Mouse (Mus musculus) embryonic fibroblast, embryonic 13.5 days (primary cell): ENCODE results near the gene Tbc1d4. TPM values are rescaled to one million over a fixed set of nuclear protein-coding genes. Genes with fewer than 3 reads are reported as not detected.

Source experiments
- H3K27ac ChIP-seq: 2 replicates; pipeline ENCODE4 v1.5.1; 2012; ENCODE audit warnings: low read length, control low read depth, inconsistent platforms; ENCODE audit not compliant: insufficient read depth
- H3K4me1 ChIP-seq: 2 replicates; pipeline ENCODE4 v1.6.1; 2011; ENCODE audit warnings: low read length; ENCODE audit not compliant: control insufficient read depth, insufficient read depth
- H3K4me3 ChIP-seq: 2 replicates; pipeline ENCODE4 v1.5.1; 2011; ENCODE audit warnings: mild to moderate bottlenecking, control low read depth, low read length; ENCODE audit not compliant: insufficient read depth
- CTCF ChIP-seq: IDR thresholded peaks from 2 replicates; pipeline ENCODE4 v1.5.1; 2011; ENCODE audit warnings: mild to moderate bottlenecking, control low read depth, low read length, moderate library complexity, borderline replicate concordance; ENCODE audit not compliant: insufficient read depth
- POLR2A ChIP-seq: IDR thresholded peaks from 2 replicates; pipeline ENCODE4 v1.6.1; 2011; ENCODE audit warnings: low read depth, mild to moderate bottlenecking, control low read depth, low read length, moderate library complexity
- polyA plus RNA-seq: library from polyadenylated mRNA; stranded (reverse); fragments of >200 nt; gene quantifications from 2 replicates; pipeline ENCODE4 v1.2.4, GENCODE M21; 2011; ENCODE audit warnings: low read depth; ENCODE audit not compliant: missing spikeins, insufficient read length

Gene Tbc1d4
- polyA plus RNA-seq, 1 experiment, result 3.2 TPM

- H3K4me3 ChIP-seq, result no peak overlapping the region
- H3K4me1 ChIP-seq, result peaks cover 2% of the 10 kb centered on the region; the same call in 1 of the 2 replicates
- no peak overlapping the region for H3K27ac ChIP-seq
- TF ChIP-seq POLR2A, result no peak
- no peak for TF ChIP-seq CTCF
Observed at GRCm38 (mm10) chr14:101635765-101636164, 26.8 kb upstream of the Tbc1d4 start.

GRCm38 (mm10) chr14:101630548-101630947 lies 21.6 kb upstream of the Tbc1d4 start:
- H3K4me1 ChIP-seq, result no peaks in the 10 kb centered on the region
- TF ChIP-seq CTCF (no peak), POLR2A (no peak)
- no peak overlapping the region for H3K4me3 ChIP-seq
- H3K27ac ChIP-seq, result no peak overlapping the region

DNA sequence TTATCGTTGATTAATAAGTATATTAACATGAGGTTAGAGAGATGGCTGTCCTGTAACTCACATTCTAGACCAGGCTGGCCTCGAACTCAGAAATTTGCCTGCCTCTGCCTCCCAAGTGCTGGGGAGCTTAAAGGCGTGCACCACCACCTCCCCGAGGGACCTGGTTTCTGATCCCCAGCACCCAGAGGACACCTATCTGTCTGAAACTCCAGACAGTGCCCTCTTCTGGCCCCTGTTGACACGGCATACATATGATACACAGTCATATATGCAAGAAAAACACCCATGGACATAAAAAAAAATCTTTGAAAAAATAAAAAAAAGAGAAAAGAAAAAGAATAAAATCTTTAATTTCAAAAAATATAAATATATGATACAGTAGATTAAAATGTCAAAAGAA lies 8.7 kb upstream of the Tbc1d4 start:
- no peaks in the 10 kb centered on the region for H3K4me1 ChIP-seq
- TF ChIP-seq POLR2A (no peak), CTCF (no peak)
- H3K4me3 ChIP-seq, result no peak overlapping the region
- H3K27ac ChIP-seq, result no peak overlapping the region

DNA sequence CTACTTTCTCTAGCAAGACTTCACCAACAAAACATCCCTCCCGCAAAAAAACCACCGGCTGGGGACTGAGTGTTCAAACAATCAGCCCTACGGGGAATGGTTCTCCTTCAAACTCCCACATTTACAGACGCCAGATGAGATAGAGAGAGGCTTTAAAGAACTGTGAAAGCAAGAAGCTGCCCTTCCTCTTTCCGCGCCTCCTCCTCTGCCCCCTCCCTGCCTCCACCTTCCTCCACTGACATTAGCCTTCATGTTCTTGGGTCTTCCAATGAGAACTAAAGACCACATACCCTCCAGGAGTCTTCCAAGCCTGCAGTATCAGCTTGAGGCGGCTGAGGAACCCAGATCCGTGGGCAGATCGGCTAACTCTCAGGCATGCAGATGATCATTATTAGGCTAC lies 7.2 kb upstream of the Tbc1d4 start:
- no peaks in the 10 kb centered on the region for H3K4me1 ChIP-seq
- no peak overlapping the region for H3K27ac ChIP-seq
- H3K4me3 ChIP-seq, result no peak overlapping the region
- no peak for TF ChIP-seq CTCF
- TF ChIP-seq POLR2A, result no peak

DNA sequence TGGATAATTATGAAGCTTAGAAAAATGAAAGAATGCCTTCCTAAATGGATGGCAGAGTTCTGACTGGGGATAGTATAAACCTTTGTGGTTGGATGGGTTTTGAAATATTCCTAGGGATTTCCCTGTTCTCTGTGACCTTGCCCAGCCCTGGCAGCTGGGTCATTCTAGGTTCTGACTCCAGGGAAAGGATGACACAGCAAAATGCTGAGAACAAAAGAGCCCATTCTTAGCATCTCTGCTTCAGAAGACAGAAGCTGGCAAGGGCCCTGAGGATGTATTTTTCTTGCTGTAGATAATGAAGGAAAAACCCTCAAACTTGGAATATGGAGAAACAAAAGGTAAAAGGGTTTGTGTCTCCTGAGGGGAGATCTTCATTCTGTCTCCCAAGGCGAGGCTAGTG lies 4.2 kb upstream of the Tbc1d4 start:
- Histone ChIP-seq H3K4me1 (no peaks in the 10 kb centered on the region), H3K4me3 (no peak overlapping the region), H3K27ac (no peak overlapping the region)
- TF ChIP-seq POLR2A, result no peak
- no peak for TF ChIP-seq CTCF

- no peak overlapping the region for H3K27ac ChIP-seq
- H3K4me3 ChIP-seq, result no peak overlapping the region
- H3K4me1 ChIP-seq, result no peaks in the 10 kb centered on the region
- no peak for TF ChIP-seq POLR2A
- TF ChIP-seq CTCF, result no peak
Observed at GRCm38 (mm10) chr14:101610701-101611100, 1.7 kb upstream of the Tbc1d4 start.

DNA sequence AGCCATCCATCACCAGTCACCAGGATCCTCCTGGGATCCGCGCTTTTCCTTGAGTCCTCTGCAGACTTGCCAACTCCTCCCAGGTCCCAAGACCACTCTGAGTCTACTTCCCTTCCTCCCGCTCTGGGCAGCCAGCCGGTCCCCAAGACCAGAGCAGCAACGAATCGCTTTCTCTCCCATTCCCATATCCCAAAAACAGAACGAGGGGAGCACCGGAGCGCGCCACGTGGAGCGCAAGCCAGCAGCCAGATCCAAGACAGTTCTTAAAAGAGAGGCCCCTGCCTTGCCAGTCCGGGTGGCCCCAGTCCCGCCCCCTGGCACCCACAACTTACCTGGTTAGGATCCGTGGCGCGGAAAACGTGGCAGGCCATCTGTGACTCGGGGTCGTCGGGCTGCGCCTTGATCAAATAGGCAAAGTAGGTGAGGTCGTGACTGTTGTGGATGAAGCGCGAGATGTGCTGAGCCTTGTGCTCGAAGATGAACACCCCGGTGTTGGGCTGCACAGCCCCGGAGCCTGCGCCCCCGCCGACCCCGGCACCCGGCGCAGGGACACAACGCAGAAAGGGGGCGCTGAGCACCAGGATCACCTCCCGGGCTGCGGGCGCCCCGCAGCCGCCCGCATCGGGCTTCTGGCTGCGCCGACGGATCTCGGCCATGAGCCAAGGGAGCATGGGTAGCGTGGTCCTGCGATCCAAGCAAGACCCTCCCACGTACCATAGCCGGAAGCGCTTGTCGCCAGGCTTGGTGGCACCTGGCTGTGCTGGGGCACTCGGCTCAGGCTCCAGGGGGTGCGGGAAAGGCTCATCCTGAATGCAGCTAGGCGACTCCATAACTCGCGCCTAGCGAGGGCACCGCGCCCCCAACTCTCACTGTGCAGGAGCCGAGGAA lies 1.1 kb downstream of the Tbc1d4 start:
- Histone ChIP-seq H3K27ac (no peak overlapping the region), H3K4me3 (peak overlapping the region; percentile 47), H3K4me1 (no peaks in the 10 kb centered on the region)
- TF ChIP-seq CTCF, result no peak
- no peak for TF ChIP-seq POLR2A

- Histone ChIP-seq H3K4me3 (no peak overlapping the region), H3K4me1 (no peaks in the 10 kb centered on the region), H3K27ac (no peak overlapping the region)
- no peak for TF ChIP-seq POLR2A
- TF ChIP-seq CTCF, result no peak
Observed at GRCm38 (mm10) chr14:101605843-101606242, 3.1 kb downstream of the Tbc1d4 start.

- Histone ChIP-seq H3K4me1 (no peaks in the 10 kb centered on the region), H3K4me3 (no peak overlapping the region), H3K27ac (no peak overlapping the region)
- TF ChIP-seq CTCF, result no peak
- no peak for TF ChIP-seq POLR2A
Observed at GRCm38 (mm10) chr14:101602851-101603250, 6.1 kb downstream of the Tbc1d4 start.

- TF ChIP-seq CTCF (no peak), POLR2A (no peak)
- Histone ChIP-seq H3K4me3 (no peak overlapping the region), H3K27ac (no peak overlapping the region), H3K4me1 (no peaks in the 10 kb centered on the region)
Observed at GRCm38 (mm10) chr14:101597096-101597715, 11.8 kb downstream of the Tbc1d4 start.
